Mouse (Mus musculus): ENCODE measurements around the gene Fars2. TPM values are rescaled to one million over a fixed set of nuclear protein-coding genes. Genes with fewer than 3 reads are reported as not detected.
"Not testable (repeated sequence)": the region's sequence is repeated elsewhere in the genome, so short reads cannot be mapped to it uniquely, and the experiment has no call there.

Fars2 gene
- polyA plus RNA-seq, 1 experiment from 2014 or later: 35.8 TPM

GRCm38 (mm10) chr13:36431974-36432518 is 314.8 kb downstream of the Fars2 start:
- WGBS: 85% methylated on average over 8 of the region's 8 CpGs
- Histone ChIP-seq H3K9me3 (no peaks in the 10 kb centered on the region), H3K27ac (no peak overlapping the region), H3K27me3 (ENCODE audit: insufficient read depth, poor library complexity, severe bottlenecking) (no peaks in the 10 kb centered on the region), H3K4me1 (0 out of 2 replicates have a peak, but pooled peaks cover 6% of the 10 kb centered on the region), H3K36me3 (no peaks in the 10 kb centered on the region), H3K4me3 (no peak overlapping the region)
- no peak for DNase-seq (ENCODE audit: low spot score)

GRCm38 (mm10) chr13:36444748-36445423 is 327.7 kb downstream of the Fars2 start:
- 0 out of 2 replicates have a peak, but pooled peaks cover 18% of the 10 kb centered on the region for H3K4me1 ChIP-seq
- no peaks in the 10 kb centered on the region for H3K36me3 ChIP-seq
- no peak overlapping the region for H3K4me3 ChIP-seq
- H3K9me3 ChIP-seq: no peaks in the 10 kb centered on the region
- no peak overlapping the region for H3K27ac ChIP-seq
- WGBS: 58% methylated on average over 4 of the region's 4 CpGs
- no peak for DNase-seq (ENCODE audit: low spot score)
- no peaks in the 10 kb centered on the region for H3K27me3 ChIP-seq (ENCODE audit: insufficient read depth, poor library complexity, severe bottlenecking)

GRCm38 (mm10) chr13:36447947-36448346 is 330.7 kb downstream of the Fars2 start:
- H3K4me1 ChIP-seq: 0 out of 2 replicates have a peak, but pooled peaks cover 18% of the 10 kb centered on the region
- H3K9me3 ChIP-seq: no peaks in the 10 kb centered on the region
- H3K27ac ChIP-seq: no peak overlapping the region
- 67% methylated on average over 4 of the region's 4 CpGs for WGBS
- no peak for DNase-seq (ENCODE audit: low spot score)
- H3K36me3 ChIP-seq: no peaks in the 10 kb centered on the region
- H3K4me3 ChIP-seq: no peak overlapping the region
- no peaks in the 10 kb centered on the region for H3K27me3 ChIP-seq (ENCODE audit: insufficient read depth, poor library complexity, severe bottlenecking)

- Histone ChIP-seq H3K9me3 (no peaks in the 10 kb centered on the region), H3K27me3 (ENCODE audit: insufficient read depth, poor library complexity, severe bottlenecking) (no peaks in the 10 kb centered on the region)
Measured at GRCm38 (mm10) chr13:36448565-36448964, 331.4 kb downstream of the Fars2 start.

GRCm38 (mm10) chr13:36451437-36451836 is 334.2 kb downstream of the Fars2 start:
- Histone ChIP-seq H3K4me3 (no peak overlapping the region), H3K4me1 (0 out of 2 replicates have a peak, but pooled peaks cover 5% of the 10 kb centered on the region), H3K9me3 (no peaks in the 10 kb centered on the region), H3K36me3 (no peaks in the 10 kb centered on the region), H3K27me3 (ENCODE audit: insufficient read depth, poor library complexity, severe bottlenecking) (no peaks in the 10 kb centered on the region), H3K27ac (no peak overlapping the region)
- 78% methylated on average over 3 of the region's 3 CpGs for WGBS
- no peak for DNase-seq (ENCODE audit: low spot score)

More at GRCm38 (mm10) chr13:36448565-36448964, 331.4 kb downstream of the Fars2 start:
- H3K4me1 ChIP-seq: 0 out of 2 replicates have a peak, but pooled peaks cover 18% of the 10 kb centered on the region
- no peak overlapping the region for H3K4me3 ChIP-seq
- DNase-seq (ENCODE audit: low spot score): no peak
- H3K36me3 ChIP-seq: no peaks in the 10 kb centered on the region
- H3K27ac ChIP-seq: no peak overlapping the region
- 85% methylated on average over 7 of the region's 7 CpGs for WGBS

GRCm38 (mm10) chr13:36460473-36460872 is 343.3 kb downstream of the Fars2 start:
- no peaks in the 10 kb centered on the region for H3K27me3 ChIP-seq (ENCODE audit: insufficient read depth, poor library complexity, severe bottlenecking)
- no peak for DNase-seq (ENCODE audit: low spot score)
- H3K9me3 ChIP-seq: no peaks in the 10 kb centered on the region
- 75% methylated on average over 3 of the region's 3 CpGs for WGBS
- peaks cover 13% of the 10 kb centered on the region for H3K4me1 ChIP-seq
- no peaks in the 10 kb centered on the region for H3K36me3 ChIP-seq
- H3K27ac ChIP-seq: no peak overlapping the region
- H3K4me3 ChIP-seq: no peak overlapping the region

- H3K36me3 ChIP-seq: no peaks in the 10 kb centered on the region
- DNase-seq (ENCODE audit: low spot score): no peak
- H3K4me3 ChIP-seq: no peak overlapping the region
- H3K9me3 ChIP-seq: no peaks in the 10 kb centered on the region
- peaks cover 13% of the 10 kb centered on the region for H3K4me1 ChIP-seq
- H3K27ac ChIP-seq: peak overlapping the region; percentile 62
- H3K27me3 ChIP-seq (ENCODE audit: insufficient read depth, poor library complexity, severe bottlenecking): no peaks in the 10 kb centered on the region
Measured at GRCm38 (mm10) chr13:36463669-36464068, 346.5 kb downstream of the Fars2 start.

GRCm38 (mm10) chr13:36466076-36466475 is 348.9 kb downstream of the Fars2 start:
- DNase-seq (ENCODE audit: low spot score); H3K4me3 ChIP-seq; H3K27me3 ChIP-seq (ENCODE audit: insufficient read depth, poor library complexity, severe bottlenecking); H3K9me3 ChIP-seq; H3K27ac ChIP-seq; H3K36me3 ChIP-seq: not testable (repeated sequence)
- peaks cover 14% of the 10 kb centered on the region for H3K4me1 ChIP-seq
- WGBS: 90% methylated on average over 3 of the region's 3 CpGs

GRCm38 (mm10) chr13:36466515-36466921 is 349.3 kb downstream of the Fars2 start:
- H3K4me1 ChIP-seq: peaks cover 14% of the 10 kb centered on the region
- no peak overlapping the region for H3K4me3 ChIP-seq
- no peaks in the 10 kb centered on the region for H3K9me3 ChIP-seq
- WGBS: 89% methylated on average over 5 of the region's 5 CpGs
- H3K36me3 ChIP-seq: no peaks in the 10 kb centered on the region
- no peak overlapping the region for H3K27ac ChIP-seq
- H3K27me3 ChIP-seq (ENCODE audit: insufficient read depth, poor library complexity, severe bottlenecking): no peaks in the 10 kb centered on the region
- DNase-seq (ENCODE audit: low spot score): no peak

- Histone ChIP-seq H3K9me3 (no peaks in the 10 kb centered on the region), H3K27ac (no peak overlapping the region), H3K4me1 (peaks cover 14% of the 10 kb centered on the region), H3K27me3 (ENCODE audit: insufficient read depth, poor library complexity, severe bottlenecking) (no peaks in the 10 kb centered on the region), H3K36me3 (no peaks in the 10 kb centered on the region), H3K4me3 (no peak overlapping the region)
- DNase-seq (ENCODE audit: low spot score): no peak
- 77% methylated on average over 2 of the region's 2 CpGs for WGBS
Measured at GRCm38 (mm10) chr13:36467849-36468248, 350.6 kb downstream of the Fars2 start.

GRCm38 (mm10) chr13:36468963-36469362 is 351.8 kb downstream of the Fars2 start:
- no peaks in the 10 kb centered on the region for H3K9me3 ChIP-seq
- H3K36me3 ChIP-seq: no peaks in the 10 kb centered on the region
- no peaks in the 10 kb centered on the region for H3K27me3 ChIP-seq (ENCODE audit: insufficient read depth, poor library complexity, severe bottlenecking)
- H3K27ac ChIP-seq: no peak overlapping the region
- no peak overlapping the region for H3K4me3 ChIP-seq
- DNase-seq (ENCODE audit: low spot score): no peak
- peaks cover 6% of the 10 kb centered on the region for H3K4me1 ChIP-seq
- WGBS: 93% methylated on average over 2 of the region's 2 CpGs

GRCm38 (mm10) chr13:36469412-36470125 is 352.4 kb downstream of the Fars2 start:
- no peak for DNase-seq (ENCODE audit: low spot score)
- no peak overlapping the region for H3K4me3 ChIP-seq
- no peaks in the 10 kb centered on the region for H3K36me3 ChIP-seq
- no peaks in the 10 kb centered on the region for H3K9me3 ChIP-seq
- H3K27me3 ChIP-seq (ENCODE audit: insufficient read depth, poor library complexity, severe bottlenecking): no peaks in the 10 kb centered on the region
- H3K27ac ChIP-seq: no peak overlapping the region
- 61% methylated on average over 2 of the region's 2 CpGs for WGBS
- peaks cover 5% of the 10 kb centered on the region; the same call in 1 of the 2 replicates for H3K4me1 ChIP-seq

- Histone ChIP-seq H3K4me3 (no peak overlapping the region), H3K9me3 (no peaks in the 10 kb centered on the region), H3K4me1 (peaks cover 15% of the 10 kb centered on the region), H3K27ac (no peak overlapping the region), H3K27me3 (ENCODE audit: insufficient read depth, poor library complexity, severe bottlenecking) (no peaks in the 10 kb centered on the region), H3K36me3 (no peaks in the 10 kb centered on the region)
- no peak for DNase-seq (ENCODE audit: low spot score)
- 40% methylated on average over 5 of the region's 5 CpGs for WGBS
Measured at GRCm38 (mm10) chr13:36477648-36478047, 360.4 kb downstream of the Fars2 start.
